Mouse (Mus musculus): ENCODE measurements at regions not wholly inside any gene's neighbourhood (a gene's known extent, or its start where the extent isn't known, plus 50 kb on each side); places are given as distances from the start of the nearest gene placed in this dataset. TPM values are rescaled to one million over a fixed set of nuclear protein-coding genes. Genes with fewer than 3 reads are reported as not detected.

Small RNA genes lying in the stretch of these regions (microRNA-seq; reads per million reads assigned to microRNA genes)
- not detected for gene Gm22196
